Mouse (Mus musculus): ENCODE results near the gene Hspb6. TPM values are rescaled to one million over a fixed set of nuclear protein-coding genes. Genes with fewer than 3 reads are reported as not detected.

The Hspb6 gene
- polyA plus RNA-seq, 1 experiment, result 23.8 TPM

DNA sequence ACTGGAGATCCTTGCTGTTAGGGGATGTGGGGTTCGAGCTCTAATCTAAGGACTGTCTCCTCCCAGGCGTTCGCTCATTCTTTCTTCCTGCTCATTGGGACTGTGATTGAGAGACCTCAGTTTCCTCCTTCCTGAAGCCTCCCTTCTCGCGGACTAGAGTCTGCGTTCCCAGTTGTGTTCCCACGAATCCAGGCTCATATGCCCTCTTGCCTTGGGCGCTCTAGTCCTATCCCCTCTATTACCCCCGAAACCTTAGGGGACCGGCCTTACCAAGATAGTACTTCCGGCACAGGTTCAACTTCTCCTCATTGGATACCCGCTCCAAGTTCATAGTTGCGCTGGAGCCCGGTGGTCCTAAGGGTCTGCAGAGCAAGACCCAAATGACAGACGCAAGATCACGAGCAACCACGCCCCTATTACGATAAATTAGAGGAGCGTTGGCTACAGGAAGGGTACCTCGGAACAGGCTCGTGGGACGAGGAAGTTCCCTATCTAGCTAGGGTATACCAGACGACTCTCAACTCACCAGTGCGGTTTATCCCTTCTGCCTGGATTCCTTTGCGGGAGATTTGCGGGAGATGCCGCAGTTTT is 10.6 kb downstream of the Hspb6 start:
- Histone ChIP-seq H3K4me3 (replicated peaks; ENCODE audit: insufficient read depth, low read depth, low read length) (peak overlapping the region; percentile 88), H3K4me1 (ENCODE audit: control insufficient read depth, insufficient read depth, low read length) (peaks cover 6% of the 10 kb centered on the region), H3K27me3 (ENCODE audit: control insufficient read depth, insufficient read depth, low read length) (no peaks in the 10 kb centered on the region), H3K27ac (ENCODE audit: insufficient read depth, low read length) (peak overlapping the region; percentile 23; the same call in 1 of the 2 replicates)
- TF ChIP-seq POLR2A (IDR thresholded peaks at IDR 0.05; ENCODE audit: borderline replicate concordance, insufficient read depth, low read length) (no peak), CTCF (IDR thresholded peaks at IDR 0.05; ENCODE audit: borderline replicate concordance, insufficient read depth, low read depth, low read length) (no peak)
- under 1% methylated on average over 27 of the region's 27 CpGs for WGBS
- no peak for DNase-seq

DNA sequence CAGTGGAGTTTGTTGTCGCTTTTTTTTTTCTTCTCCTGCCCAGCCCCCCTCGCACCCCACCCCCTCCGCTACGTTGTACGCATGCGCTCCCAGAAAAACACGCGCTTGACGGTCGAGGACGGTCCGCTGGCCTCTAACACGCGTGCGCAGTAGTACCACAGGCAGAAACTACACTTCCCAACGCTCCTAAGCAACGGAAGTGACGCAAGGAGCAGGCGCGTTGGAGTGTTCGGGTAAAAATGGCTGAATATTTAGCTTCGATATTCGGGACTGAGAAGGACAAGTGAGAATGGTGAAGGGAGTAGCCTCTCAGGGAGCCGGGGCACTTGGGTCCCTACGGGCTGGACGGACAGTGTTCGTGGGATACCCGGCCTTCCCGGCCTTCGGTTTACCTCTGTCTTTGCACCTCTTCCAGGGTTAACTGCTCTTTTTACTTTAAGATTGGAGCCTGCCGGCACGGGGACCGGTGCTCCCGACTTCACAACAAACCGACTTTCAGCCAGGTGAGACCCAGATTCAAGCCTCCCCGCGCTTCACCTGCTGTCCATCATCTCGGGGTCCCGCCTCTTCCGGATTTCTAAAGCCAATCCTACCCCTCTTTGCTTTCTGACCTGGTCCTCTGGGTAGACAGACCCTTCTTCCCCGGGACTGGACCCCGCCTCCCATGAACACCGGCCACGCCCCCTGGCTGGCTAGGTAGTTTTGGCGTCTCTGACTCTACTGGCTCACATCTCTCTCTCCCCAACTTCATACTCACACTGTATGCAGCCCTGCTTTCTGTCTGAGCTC is 11.3 kb downstream of the Hspb6 start, which contains the start of the genes U2af1l4, Gm49396 and Psenen:
Gene U2af1l4, plus strand, starts transcription at position 185 of the 789 bp plus-strand sequence.
Gene Gm49396, plus strand, starts transcription at position 228 of the 789 bp plus-strand sequence.
Gene Psenen, minus strand, starts transcription at position 511 of the 789 bp plus-strand sequence.
- peak within 1 kb of the TSS; percentile 88 for H3K4me3 ChIP-seq (replicated peaks; ENCODE audit: insufficient read depth, low read depth, low read length)
- peak; percentile 95 to 98 for DNase-seq
- H3K27ac ChIP-seq (ENCODE audit: insufficient read depth, low read length), result peak within 1 kb of the TSS; percentile 83
- under 1% methylated on average over 45 of the region's 45 CpGs for WGBS
- H3K27me3 ChIP-seq (ENCODE audit: control insufficient read depth, insufficient read depth, low read length), result no peaks in the 10 kb centered on the region
- TF ChIP-seq CTCF (IDR thresholded peaks at IDR 0.05; ENCODE audit: borderline replicate concordance, insufficient read depth, low read depth, low read length), result no peak
- peak; percentile 61; the same call in 1 of the 2 replicates for TF ChIP-seq POLR2A (IDR thresholded peaks at IDR 0.05; ENCODE audit: borderline replicate concordance, insufficient read depth, low read length)
- peaks cover 6% of the 10 kb centered on the region for H3K4me1 ChIP-seq (ENCODE audit: control insufficient read depth, insufficient read depth, low read length)

DNA sequence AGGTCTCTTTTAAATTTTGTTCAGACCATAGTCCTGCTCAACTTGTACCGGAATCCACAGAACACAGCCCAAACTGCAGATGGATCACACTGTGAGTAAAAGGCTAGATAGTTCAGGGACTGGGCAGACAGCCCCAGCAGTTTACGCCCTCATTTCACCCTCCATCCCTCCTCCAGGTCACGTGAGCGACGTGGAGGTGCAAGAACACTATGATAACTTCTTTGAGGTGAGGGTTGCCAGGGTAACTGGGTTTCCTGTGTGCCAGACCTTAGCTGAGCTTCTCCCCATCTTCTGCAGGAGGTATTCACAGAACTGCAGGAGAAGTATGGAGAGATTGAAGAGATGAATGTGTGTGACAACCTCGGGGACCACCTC is 11.9 kb downstream of the Hspb6 start:
- Histone ChIP-seq H3K4me3 (replicated peaks; ENCODE audit: insufficient read depth, low read depth, low read length) (peak overlapping the region; percentile 88), H3K4me1 (ENCODE audit: control insufficient read depth, insufficient read depth, low read length) (peaks cover 6% of the 10 kb centered on the region), H3K27ac (ENCODE audit: insufficient read depth, low read length) (no peak overlapping the region), H3K27me3 (ENCODE audit: control insufficient read depth, insufficient read depth, low read length) (no peaks in the 10 kb centered on the region)
- TF ChIP-seq POLR2A (IDR thresholded peaks at IDR 0.05; ENCODE audit: borderline replicate concordance, insufficient read depth, low read length), result no peak
- TF ChIP-seq CTCF (IDR thresholded peaks at IDR 0.05; ENCODE audit: borderline replicate concordance, insufficient read depth, low read depth, low read length), result no peak
- 23% methylated on average over 6 of the region's 6 CpGs for WGBS
- DNase-seq, result no peak

DNA sequence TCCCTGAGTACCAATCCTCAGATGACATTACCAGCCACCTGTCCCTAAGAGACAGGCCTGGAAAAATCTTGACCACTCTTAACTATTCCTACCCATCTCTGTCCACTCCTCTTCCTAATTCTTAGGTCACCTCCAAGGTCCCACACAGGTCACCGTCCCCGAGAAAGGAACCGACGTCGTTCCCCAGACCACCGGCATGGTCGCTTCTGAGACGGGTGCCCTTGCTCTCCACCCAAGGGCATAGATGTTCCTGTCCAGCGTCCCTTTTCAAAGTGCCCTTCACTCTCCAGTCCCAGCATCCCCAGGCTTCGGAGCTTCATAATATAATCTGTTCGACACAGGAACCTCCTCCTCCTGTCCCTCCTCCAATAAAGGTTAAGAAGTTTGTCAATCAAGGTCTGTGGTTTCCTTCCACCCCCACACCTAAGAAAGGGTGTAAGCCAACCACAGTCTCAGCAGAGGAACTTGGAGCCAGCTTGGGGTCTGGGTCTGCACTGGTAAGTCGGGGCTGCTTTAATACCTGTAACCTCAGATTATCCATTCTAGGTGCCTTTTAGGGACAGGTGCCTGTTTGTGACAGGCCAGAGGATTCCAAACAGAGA is 13.1 kb downstream of the Hspb6 start, which contains the start of gene Igflr1:
Gene Igflr1, plus strand, starts transcription at position 458 of the 602 bp plus-strand sequence.
- TF ChIP-seq CTCF (IDR thresholded peaks at IDR 0.05; ENCODE audit: borderline replicate concordance, insufficient read depth, low read depth, low read length), result no peak
- Histone ChIP-seq H3K27ac (ENCODE audit: insufficient read depth, low read length) (no peak within 1 kb of the TSS), H3K27me3 (ENCODE audit: control insufficient read depth, insufficient read depth, low read length) (no peaks in the 10 kb centered on the region), H3K4me1 (ENCODE audit: control insufficient read depth, insufficient read depth, low read length) (peaks cover 6% of the 10 kb centered on the region), H3K4me3 (replicated peaks; ENCODE audit: insufficient read depth, low read depth, low read length) (no peak within 1 kb of the TSS)
- DNase-seq, result no peak
- WGBS, result 95% methylated on average over 12 of the region's 12 CpGs

DNA sequence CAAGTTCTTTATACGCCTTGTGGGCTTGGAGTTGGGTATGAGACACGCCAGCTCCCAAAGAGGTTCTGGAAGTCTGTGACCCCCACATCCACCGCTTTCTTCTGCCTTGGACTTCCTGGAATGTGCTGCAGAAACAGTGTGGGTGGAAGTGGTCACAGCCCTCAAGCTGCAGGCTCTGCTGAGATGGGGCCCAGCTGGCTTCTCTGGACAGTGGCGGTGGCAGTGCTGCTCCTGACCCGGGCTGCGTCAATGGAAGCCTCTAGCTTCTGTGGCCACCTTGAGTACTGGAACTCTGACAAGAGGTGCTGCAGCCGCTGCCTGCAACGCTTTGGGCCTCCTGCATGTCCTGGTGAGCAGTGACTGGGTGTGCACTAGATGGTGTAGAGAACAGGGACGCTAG is 14.1 kb downstream of the Hspb6 start:
- peak in 1 of 2 experiments; percentile 18 for DNase-seq
- 84% methylated on average over 9 of the region's 9 CpGs for WGBS
- Histone ChIP-seq H3K27ac (ENCODE audit: insufficient read depth, low read length) (no peak overlapping the region), H3K27me3 (ENCODE audit: control insufficient read depth, insufficient read depth, low read length) (no peaks in the 10 kb centered on the region), H3K4me1 (ENCODE audit: control insufficient read depth, insufficient read depth, low read length) (peaks cover 6% of the 10 kb centered on the region), H3K4me3 (replicated peaks; ENCODE audit: insufficient read depth, low read depth, low read length) (no peak overlapping the region)
- no peak for TF ChIP-seq POLR2A (IDR thresholded peaks at IDR 0.05; ENCODE audit: borderline replicate concordance, insufficient read depth, low read length)

DNA sequence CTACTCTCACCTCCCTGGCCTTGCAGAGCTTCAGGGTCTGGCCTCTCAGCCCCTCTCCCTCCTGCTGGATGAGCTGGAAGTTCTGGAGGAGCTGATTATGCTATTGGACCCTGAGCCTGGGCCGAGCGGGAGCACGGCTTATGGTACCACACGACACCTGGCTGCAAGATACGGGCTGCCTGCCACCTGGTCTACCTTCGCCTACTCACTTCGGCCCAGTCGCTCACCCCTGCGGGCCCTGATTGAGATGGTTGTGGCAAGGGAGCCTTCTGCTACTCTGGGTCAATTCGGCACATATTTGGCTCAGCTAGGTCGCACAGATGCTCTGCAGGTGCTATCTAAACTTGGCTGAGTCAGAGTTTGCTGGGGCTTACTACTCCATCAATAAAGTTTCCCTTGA is 15.6 kb downstream of the Hspb6 start:
- TF ChIP-seq CTCF (IDR thresholded peaks at IDR 0.05; ENCODE audit: borderline replicate concordance, insufficient read depth, low read depth, low read length) (no peak), POLR2A (IDR thresholded peaks at IDR 0.05; ENCODE audit: borderline replicate concordance, insufficient read depth, low read length) (no peak)
- no peak for DNase-seq
- WGBS, result 76% methylated on average over 11 of the region's 11 CpGs
- Histone ChIP-seq H3K27me3 (ENCODE audit: control insufficient read depth, insufficient read depth, low read length) (no peaks in the 10 kb centered on the region), H3K27ac (ENCODE audit: insufficient read depth, low read length) (no peak overlapping the region), H3K4me1 (ENCODE audit: control insufficient read depth, insufficient read depth, low read length) (peaks cover 11% of the 10 kb centered on the region), H3K4me3 (replicated peaks; ENCODE audit: insufficient read depth, low read depth, low read length) (no peak overlapping the region)

DNA sequence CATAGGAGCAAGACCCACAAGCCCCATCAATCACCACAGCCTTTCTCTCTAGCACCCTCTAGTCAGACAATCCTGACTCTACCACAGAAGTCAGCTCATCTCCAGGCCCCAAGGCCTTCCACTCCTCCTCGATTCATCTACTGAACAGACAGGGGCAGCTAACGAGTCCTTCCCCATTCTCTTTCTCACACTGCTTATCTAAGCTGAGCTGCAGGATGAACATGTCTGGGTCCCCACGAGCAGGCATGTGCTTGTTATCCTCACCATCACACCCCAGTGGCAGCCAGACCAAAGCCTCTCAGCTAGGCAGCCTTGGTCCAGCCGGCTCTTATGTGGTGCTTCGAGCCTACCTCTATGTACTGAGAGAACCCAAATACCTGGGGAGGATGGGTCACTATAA is 20.4 kb downstream of the Hspb6 start:
- no peak overlapping the region for H3K27ac ChIP-seq (ENCODE audit: insufficient read depth, low read length)
- no peak for DNase-seq
- peaks cover 18% of the 10 kb centered on the region for H3K4me1 ChIP-seq (ENCODE audit: control insufficient read depth, insufficient read depth, low read length)
- no peak overlapping the region for H3K4me3 ChIP-seq (replicated peaks; ENCODE audit: insufficient read depth, low read depth, low read length)
- no peaks in the 10 kb centered on the region for H3K27me3 ChIP-seq (ENCODE audit: control insufficient read depth, insufficient read depth, low read length)
- TF ChIP-seq CTCF (IDR thresholded peaks at IDR 0.05; ENCODE audit: borderline replicate concordance, insufficient read depth, low read depth, low read length), result no peak
- no peak for TF ChIP-seq POLR2A (IDR thresholded peaks at IDR 0.05; ENCODE audit: borderline replicate concordance, insufficient read depth, low read length)
- 65% methylated on average over 5 of the region's 5 CpGs for WGBS

Data from cerebellum, adult 2 months (tissue).